Mouse (Mus musculus): ENCODE data around the gene Scarb2. TPM values are rescaled to one million over a fixed set of nuclear protein-coding genes. Genes with fewer than 3 reads are reported as not detected.

Gene Scarb2
- total RNA-seq, 2 experiments from 2014 or later: 67.1 to 70.2 TPM

- peak; percentile 15 to 40 for DNase-seq (ENCODE audit: low spot score in 2 of 2)
Observed at GRCm38 (mm10) chr5:92441494-92441893, 65.1 kb downstream of the Scarb2 start.

GRCm38 (mm10) chr5:92438540-92438939, 68.1 kb downstream of the Scarb2 start:
- no peak for DNase-seq (ENCODE audit: low spot score in 2 of 2)

- DNase-seq (ENCODE audit: low spot score in 2 of 2): peak; percentile 90 to 92
Observed at GRCm38 (mm10) chr5:92435025-92435584, 71.5 kb downstream of the Scarb2 start, which contains the start of gene Nup54. Gene Nup54 (minus strand): TSS chr5:92435219.

GRCm38 (mm10) chr5:92434571-92434985, 72.1 kb downstream of the Scarb2 start:
- DNase-seq (ENCODE audit: low spot score in 2 of 2): no peak

- DNase-seq (ENCODE audit: low spot score in 2 of 2): no peak
Observed at GRCm38 (mm10) chr5:92434070-92434469, 72.6 kb downstream of the Scarb2 start.

DNA sequence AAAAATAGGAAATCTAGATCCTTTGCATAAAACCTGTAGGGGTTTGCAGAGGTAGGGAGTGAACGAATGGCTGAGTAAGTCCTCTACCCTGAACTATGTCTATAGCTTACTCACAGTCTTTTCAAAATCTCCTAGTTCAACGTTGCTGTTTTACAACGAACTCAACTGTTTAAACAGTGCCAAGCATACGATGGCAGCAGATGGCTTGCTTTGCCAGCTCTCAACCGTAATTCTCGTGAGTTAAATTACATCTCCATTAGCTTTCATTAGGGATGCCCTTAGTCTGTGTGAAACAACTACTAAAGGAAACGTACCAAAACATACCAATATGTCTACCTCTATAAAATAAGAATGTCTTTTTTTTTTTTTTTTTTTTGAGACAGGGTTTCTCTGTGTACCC, 75.0 kb downstream of the Scarb2 start:
- DNase-seq (ENCODE audit: low spot score in 2 of 2): no peak

DNA sequence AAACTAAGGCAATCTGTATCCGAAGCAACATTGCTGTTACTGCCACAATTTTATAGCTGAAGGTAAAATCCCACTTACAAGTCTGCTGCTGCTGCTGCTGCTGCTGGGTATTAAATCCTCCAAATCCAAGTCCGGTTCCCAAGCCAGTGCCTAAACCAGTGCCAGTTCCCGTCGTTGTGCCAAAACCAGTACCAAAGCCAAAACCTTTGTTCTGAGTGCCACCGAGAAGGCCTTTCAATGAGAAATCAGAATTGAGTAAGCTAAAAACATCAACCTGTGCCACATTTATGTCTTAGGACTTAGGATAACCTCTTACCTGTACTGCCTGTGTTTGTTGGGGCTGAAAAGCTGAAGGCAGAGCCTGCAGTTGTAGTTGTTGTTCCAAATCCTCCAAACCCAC, 75.9 kb downstream of the Scarb2 start:
- no peak for DNase-seq (ENCODE audit: low spot score in 2 of 2)

GRCm38 (mm10) chr5:92424126-92424525, 82.5 kb downstream of the Scarb2 start:
- DNase-seq (ENCODE audit: low spot score in 2 of 2): no peak

DNA sequence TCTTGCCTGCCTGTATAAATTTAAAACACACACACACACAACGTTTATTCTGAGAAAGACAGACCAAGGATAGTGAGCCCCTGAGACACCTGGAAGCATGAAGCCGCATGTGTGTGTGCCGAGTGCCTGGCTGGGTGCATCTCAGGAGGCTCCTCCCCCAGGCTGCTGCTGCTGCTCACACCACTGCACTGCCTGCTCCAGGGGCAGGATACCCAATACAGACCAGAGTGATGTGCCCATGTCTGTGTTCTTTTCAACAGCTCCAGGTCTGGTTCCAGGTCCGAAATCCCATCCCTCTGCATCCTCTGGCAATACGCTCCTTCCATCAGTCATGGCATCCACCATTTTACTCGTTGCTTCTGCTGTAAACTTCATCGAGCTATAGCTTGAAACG, 92.7 kb downstream of the Scarb2 start:
- DNase-seq (ENCODE audit: low spot score in 2 of 2): no peak

- no peak for DNase-seq (ENCODE audit: low spot score in 2 of 2)
Observed at GRCm38 (mm10) chr5:92413271-92413981, 93.2 kb downstream of the Scarb2 start.

- no peak for DNase-seq (ENCODE audit: low spot score in 2 of 2)
Observed at GRCm38 (mm10) chr5:92411461-92412140, 95.0 kb downstream of the Scarb2 start.

DNA sequence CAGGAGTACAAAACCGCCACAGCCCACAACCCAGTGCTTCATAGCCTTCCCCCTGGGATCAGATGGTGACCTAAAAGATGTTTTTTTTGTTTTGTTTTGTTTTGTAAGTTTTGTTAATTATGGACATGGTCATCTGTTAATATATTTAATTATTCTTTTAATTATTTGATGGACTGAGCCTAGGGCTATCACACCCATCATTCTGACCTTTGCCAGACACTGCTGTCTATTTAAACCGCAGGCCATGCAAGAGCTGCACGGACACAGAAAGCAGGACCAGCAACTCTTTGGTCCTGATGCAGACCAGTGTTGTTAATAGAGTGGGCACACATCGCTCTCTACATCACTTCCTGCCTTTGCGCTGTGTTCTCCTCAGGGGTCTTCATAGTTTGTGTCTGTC, 96.1 kb downstream of the Scarb2 start:
- no peak for DNase-seq (ENCODE audit: low spot score in 2 of 2)

- DNase-seq (ENCODE audit: low spot score in 2 of 2): no peak
Observed at GRCm38 (mm10) chr5:92409361-92410155, 97.1 kb downstream of the Scarb2 start.

- DNase-seq (ENCODE audit: low spot score in 2 of 2): no peak
Observed at GRCm38 (mm10) chr5:92404400-92404678, 102.3 kb downstream of the Scarb2 start.

DNA sequence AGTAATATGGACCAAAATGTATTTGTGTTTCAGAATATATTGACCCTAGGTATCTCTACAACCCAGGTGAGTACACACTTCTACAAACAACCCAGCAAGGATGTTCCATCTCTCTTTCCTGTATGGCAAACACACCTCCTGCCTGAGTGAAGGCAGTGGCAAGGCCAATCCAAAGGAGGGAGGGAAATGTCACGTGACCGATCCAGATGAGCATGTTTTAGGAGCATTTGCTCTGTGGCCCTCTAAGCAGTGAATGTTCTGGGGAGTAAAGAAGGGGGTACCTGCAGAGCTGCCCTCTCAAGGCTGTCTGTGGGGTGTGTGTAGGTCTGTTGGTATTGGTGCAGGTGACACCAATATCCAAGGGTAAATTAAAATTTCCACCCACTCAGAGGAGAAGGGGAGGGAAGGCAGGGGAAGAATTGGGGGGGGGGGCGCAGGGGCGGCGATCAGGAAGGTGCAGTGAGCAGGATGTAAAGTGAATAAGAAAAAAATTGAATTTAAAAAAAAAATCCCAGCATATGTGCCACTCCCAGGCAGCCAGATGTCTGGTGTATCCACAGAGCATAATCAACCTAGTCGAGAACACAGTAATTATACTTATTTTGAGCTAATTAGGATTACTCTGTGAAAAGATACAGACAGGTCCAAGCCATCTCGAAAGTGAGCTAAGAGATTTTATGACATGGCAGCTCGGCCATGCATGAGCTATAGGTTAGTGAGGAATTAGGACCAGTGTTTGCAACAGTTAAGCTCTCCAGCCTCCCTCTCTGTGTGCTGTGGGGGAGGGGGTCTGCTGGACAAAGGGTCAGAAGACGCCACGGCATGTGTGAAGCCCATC, 102.9 kb downstream of the Scarb2 start:
- no peak for DNase-seq (ENCODE audit: low spot score in 2 of 2)

GRCm38 (mm10) chr5:92402816-92403215, 103.8 kb downstream of the Scarb2 start:
- no peak for DNase-seq (ENCODE audit: low spot score in 2 of 2)

- DNase-seq (ENCODE audit: low spot score in 2 of 2): peak; percentile 72
Observed at GRCm38 (mm10) chr5:92398153-92398552, 108.5 kb downstream of the Scarb2 start.

- no peak for DNase-seq (ENCODE audit: low spot score in 2 of 2)
Observed at GRCm38 (mm10) chr5:92396476-92396875, 110.2 kb downstream of the Scarb2 start.

GRCm38 (mm10) chr5:92395764-92396163, 110.9 kb downstream of the Scarb2 start:
- DNase-seq (ENCODE audit: low spot score in 2 of 2): no peak

GRCm38 (mm10) chr5:92393863-92394262, 112.8 kb downstream of the Scarb2 start:
- DNase-seq (ENCODE audit: low spot score in 2 of 2): no peak

- DNase-seq (ENCODE audit: low spot score in 2 of 2): no peak
Observed at GRCm38 (mm10) chr5:92392542-92392941, 114.1 kb downstream of the Scarb2 start.

Measured in adrenal gland, adult 18-20 months (tissue).